Mouse (Mus musculus) lung, embryonic 16.5 days (tissue): ENCODE data around the gene Padi2. TPM values are rescaled to one million over a fixed set of nuclear protein-coding genes. Genes with fewer than 3 reads are reported as not detected.

Experiments used
- ATAC-seq: fragments of 200-750 bp; cut with Nextera tagmentation; 2 replicates; pipeline ENCODE4 v1.8.0; 2017; ENCODE audit warnings: low read depth, mild to moderate bottlenecking, moderate library complexity
- H3K27ac ChIP-seq: fragments of 300-500 bp; sonication (generic); 2 replicates; pipeline ENCODE4 v1.5.1; 2014; ENCODE audit warnings: mild to moderate bottlenecking, control low read depth, low read length
- H3K27me3 ChIP-seq: fragments of 300-500 bp; sonication (generic); 2 replicates; pipeline ENCODE4 v1.6.1; 2014; ENCODE audit warnings: low read depth, low read length, mixed read lengths; ENCODE audit not compliant: control insufficient read depth, insufficient read depth
- H3K36me3 ChIP-seq: fragments of 300-500 bp; sonication (generic); 2 replicates; pipeline ENCODE4 v1.6.1; 2014; ENCODE audit warnings: low read length; ENCODE audit not compliant: control insufficient read depth, insufficient read depth
- H3K4me1 ChIP-seq: fragments of 300-500 bp; sonication (generic); replicated peaks from 2 replicates; pipeline ENCODE4 v1.6.1; 2014; ENCODE audit warnings: low read length, mixed read lengths; ENCODE audit not compliant: control insufficient read depth, insufficient read depth
- H3K4me2 ChIP-seq: fragments of 300-500 bp; sonication (generic); 2 replicates; pipeline ENCODE4 v1.6.1; 2014; ENCODE audit warnings: low read depth, low read length, control low read depth
- H3K4me3 ChIP-seq: fragments of 300-500 bp; sonication (generic); 2 replicates; pipeline ENCODE4 v1.5.1; 2014; ENCODE audit warnings: mild to moderate bottlenecking, low read length, control low read depth
- H3K9ac ChIP-seq: fragments of 300-500 bp; sonication (generic); 2 replicates; pipeline ENCODE4 v1.6.1; 2014; ENCODE audit warnings: low read length, control low read depth
- H3K9me3 ChIP-seq: fragments of 300-500 bp; sonication (generic); 2 replicates; pipeline ENCODE4 v1.6.1; 2016; ENCODE audit warnings: low read length; ENCODE audit not compliant: control insufficient read depth
- whole genome bisulfite sequencing: fragments of 180-500 bp; shearing (Covaris S2); extraction: QIAGEN DNeasy Blood & Tissue Kit; methylation state at CpG from one replicate; pipeline ENCODE4 v1.1.7; 2014; 5-methylcytosine and 5-hydroxymethylcytosine counted together
- polyA plus RNA-seq: library from polyadenylated mRNA; unstranded; fragments of >200 nt; fragmentation: Nextera tagmentation; extraction: Ambion mirVana; gene quantifications from 2 replicates; pipeline ENCODE4 v1.2.1, GENCODE M21; 2015

Padi2 gene
- polyA plus RNA-seq, 1 experiment from 2014 or later: 2.1 TPM

GRCm38 (mm10) chr4:140967386-140968159, 61.4 kb downstream of the Padi2 start:
- Histone ChIP-seq H3K4me1 (peaks cover 8% of the 10 kb centered on the region), H3K4me3 (no peak overlapping the region), H3K27ac (no peak overlapping the region), H3K9ac (no peak overlapping the region), H3K4me2 (no peak overlapping the region), H3K9me3 (no peaks in the 10 kb centered on the region), H3K36me3 (peaks cover 24% of the 10 kb centered on the region), H3K27me3 (no peaks in the 10 kb centered on the region)
- 0 out of 2 replicates have a peak, but pooled peaks have one; percentile 25 for ATAC-seq
- 75% methylated on average over 11 of the region's 11 CpGs for WGBS

- peaks cover 48% of the 10 kb centered on the region for H3K36me3 ChIP-seq
- ATAC-seq: no peak
Measured at GRCm38 (mm10) chr4:140971691-140972090, 65.5 kb downstream of the Padi2 start.

GRCm38 (mm10) chr4:140974408-140974807, 68.3 kb downstream of the Padi2 start:
- WGBS: 92% methylated on average over 6 of the region's 6 CpGs
- H3K36me3 ChIP-seq: peaks cover 48% of the 10 kb centered on the region
- H3K27ac ChIP-seq: no peak overlapping the region
- ATAC-seq: no peak
- no peak overlapping the region for H3K9ac ChIP-seq
- H3K4me2 ChIP-seq: no peak overlapping the region
- H3K4me3 ChIP-seq: no peak overlapping the region
- no peaks in the 10 kb centered on the region for H3K9me3 ChIP-seq
- H3K4me1 ChIP-seq: 0 out of 2 replicates have a peak, but pooled peaks cover 3% of the 10 kb centered on the region
- H3K27me3 ChIP-seq: no peaks in the 10 kb centered on the region

More at GRCm38 (mm10) chr4:140971691-140972090, 65.5 kb downstream of the Padi2 start:
- H3K4me2 ChIP-seq: no peak overlapping the region
- H3K9ac ChIP-seq: no peak overlapping the region
- WGBS: 86% methylated on average over 13 of the region's 13 CpGs
- H3K4me3 ChIP-seq: no peak overlapping the region
- no peaks in the 10 kb centered on the region for H3K9me3 ChIP-seq
- H3K4me1 ChIP-seq: no peaks in the 10 kb centered on the region
- H3K27me3 ChIP-seq: no peaks in the 10 kb centered on the region
- H3K27ac ChIP-seq: no peak overlapping the region

- Histone ChIP-seq H3K36me3 (peaks cover 43% of the 10 kb centered on the region), H3K4me3 (no peak overlapping the region), H3K9me3 (no peaks in the 10 kb centered on the region), H3K9ac (no peak overlapping the region), H3K27ac (no peak overlapping the region), H3K4me1 (0 out of 2 replicates have a peak, but pooled peaks cover 3% of the 10 kb centered on the region), H3K4me2 (no peak overlapping the region), H3K27me3 (no peaks in the 10 kb centered on the region)
- ATAC-seq: no peak
- WGBS: 90% methylated on average over 7 of the region's 7 CpGs
Measured at GRCm38 (mm10) chr4:140975356-140975755, 69.2 kb downstream of the Padi2 start.

GRCm38 (mm10) chr4:140977278-140977677, 71.1 kb downstream of the Padi2 start:
- Histone ChIP-seq H3K9ac (no peak overlapping the region), H3K27me3 (no peaks in the 10 kb centered on the region), H3K4me2 (no peak overlapping the region), H3K27ac (no peak overlapping the region), H3K4me1 (0 out of 2 replicates have a peak, but pooled peaks cover 3% of the 10 kb centered on the region), H3K36me3 (peaks cover 33% of the 10 kb centered on the region), H3K4me3 (no peak overlapping the region), H3K9me3 (no peaks in the 10 kb centered on the region)
- no peak for ATAC-seq
- WGBS: 87% methylated on average over 10 of the region's 10 CpGs

GRCm38 (mm10) chr4:140977886-140978692, 71.9 kb downstream of the Padi2 start:
- Histone ChIP-seq H3K9me3 (no peaks in the 10 kb centered on the region), H3K9ac (no peak overlapping the region), H3K27ac (no peak overlapping the region), H3K27me3 (no peaks in the 10 kb centered on the region), H3K36me3 (peaks cover 27% of the 10 kb centered on the region), H3K4me3 (no peak overlapping the region), H3K4me1 (peaks cover 4% of the 10 kb centered on the region; the same call in 1 of the 2 replicates), H3K4me2 (no peak overlapping the region)
- ATAC-seq: no peak
- WGBS: 78% methylated on average over 14 of the region's 14 CpGs

- no peak overlapping the region for H3K9ac ChIP-seq
Measured at GRCm38 (mm10) chr4:140981605-140982004, 75.5 kb downstream of the Padi2 start.

GRCm38 (mm10) chr4:140982808-140983207, 76.7 kb downstream of the Padi2 start:
- H3K9me3 ChIP-seq: no peaks in the 10 kb centered on the region
- H3K4me3 ChIP-seq: no peak overlapping the region
- H3K27me3 ChIP-seq: no peaks in the 10 kb centered on the region
- 30% methylated on average over 4 of the region's 4 CpGs for WGBS
- H3K9ac ChIP-seq: no peak overlapping the region
- H3K4me1 ChIP-seq: peaks cover 20% of the 10 kb centered on the region
- H3K4me2 ChIP-seq: no peak overlapping the region
- H3K27ac ChIP-seq: peak overlapping the region; percentile 80
- ATAC-seq: no peak
- peaks cover 6% of the 10 kb centered on the region for H3K36me3 ChIP-seq

More at GRCm38 (mm10) chr4:140981605-140982004, 75.5 kb downstream of the Padi2 start:
- ATAC-seq: no peak
- Histone ChIP-seq H3K27me3 (no peaks in the 10 kb centered on the region), H3K27ac (no peak overlapping the region), H3K4me2 (no peak overlapping the region), H3K4me3 (no peak overlapping the region), H3K36me3 (peaks cover 6% of the 10 kb centered on the region), H3K4me1 (peaks cover 13% of the 10 kb centered on the region; the same call in 1 of the 2 replicates), H3K9me3 (no peaks in the 10 kb centered on the region)
- 86% methylated on average over 2 of the region's 2 CpGs for WGBS

- peak; percentile 72 for ATAC-seq
- peaks cover 6% of the 10 kb centered on the region; the same call in 1 of the 2 replicates for H3K36me3 ChIP-seq
- no peak overlapping the region for H3K4me3 ChIP-seq
- H3K27ac ChIP-seq: peak overlapping the region; percentile 80
- no peaks in the 10 kb centered on the region for H3K9me3 ChIP-seq
- H3K4me2 ChIP-seq: no peak overlapping the region
- 0 out of 2 replicates have a peak overlapping the region, but pooled peaks have one; percentile 2 for H3K9ac ChIP-seq
- H3K27me3 ChIP-seq: no peaks in the 10 kb centered on the region
- 6% methylated on average over 9 of the region's 9 CpGs for WGBS
- peaks cover 19% of the 10 kb centered on the region for H3K4me1 ChIP-seq
Measured at GRCm38 (mm10) chr4:140983442-140983841, 77.3 kb downstream of the Padi2 start.
